Mouse (Mus musculus): ENCODE data around the gene 5330417C22Rik.

GRCm38 (mm10) chr3:108518276-108518675, 18.1 kb downstream of the 5330417C22Rik start:
- TF ChIP-seq CTCF (IDR thresholded peaks at IDR 0.05; ENCODE audit: borderline replicate concordance, control insufficient read depth, extremely low read depth, insufficient read depth, low read length, poor library complexity) (no peak), POLR2A (IDR thresholded peaks at IDR 0.05; ENCODE audit: control insufficient read depth, extremely low read depth, insufficient read depth, low read length, poor library complexity) (no peak)
